Mouse (Mus musculus): ENCODE measurements around the gene Plekhh3. TPM values are rescaled to one million over a fixed set of nuclear protein-coding genes. Genes with fewer than 3 reads are reported as not detected.
A peak's percentile ranks its signal among the peaks of the same experiment; 100 is the strongest.
"Not testable (repeated sequence)": the region's sequence is repeated elsewhere in the genome, so short reads cannot be mapped to it uniquely, and the experiment has no call there.

Plekhh3 gene
- polyA plus RNA-seq, 2 experiments from 2014 or later: not detected

DNA sequence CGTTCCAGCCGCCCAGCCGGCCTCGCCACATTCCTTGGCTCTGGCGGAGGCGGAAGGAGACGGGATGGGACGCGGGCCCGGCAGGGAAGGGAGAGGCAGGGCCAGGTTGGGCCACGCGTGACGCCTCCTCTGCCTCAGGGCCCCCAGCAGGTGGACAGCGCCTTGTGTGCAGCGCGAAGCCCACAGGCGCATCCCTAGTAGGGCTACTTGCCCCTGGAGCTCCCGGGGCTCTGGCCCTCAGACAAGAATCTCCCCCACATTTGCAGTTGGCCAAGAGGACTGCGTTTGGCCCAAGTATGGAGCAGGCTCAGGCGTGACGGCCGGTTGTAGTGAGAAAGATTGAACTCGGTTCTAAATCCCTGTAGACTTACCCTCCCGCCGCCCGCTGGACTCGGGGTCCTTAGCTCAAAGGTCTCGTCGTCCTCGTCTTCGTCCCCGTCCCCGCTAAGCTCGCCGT lies 769 bp downstream of the Plekhh3 start, which contains the start of gene Cntnap1:
Cntnap1 (plus strand) TSS at position 170 of the 457 bp plus-strand sequence.
- no peak for ATAC-seq

DNA sequence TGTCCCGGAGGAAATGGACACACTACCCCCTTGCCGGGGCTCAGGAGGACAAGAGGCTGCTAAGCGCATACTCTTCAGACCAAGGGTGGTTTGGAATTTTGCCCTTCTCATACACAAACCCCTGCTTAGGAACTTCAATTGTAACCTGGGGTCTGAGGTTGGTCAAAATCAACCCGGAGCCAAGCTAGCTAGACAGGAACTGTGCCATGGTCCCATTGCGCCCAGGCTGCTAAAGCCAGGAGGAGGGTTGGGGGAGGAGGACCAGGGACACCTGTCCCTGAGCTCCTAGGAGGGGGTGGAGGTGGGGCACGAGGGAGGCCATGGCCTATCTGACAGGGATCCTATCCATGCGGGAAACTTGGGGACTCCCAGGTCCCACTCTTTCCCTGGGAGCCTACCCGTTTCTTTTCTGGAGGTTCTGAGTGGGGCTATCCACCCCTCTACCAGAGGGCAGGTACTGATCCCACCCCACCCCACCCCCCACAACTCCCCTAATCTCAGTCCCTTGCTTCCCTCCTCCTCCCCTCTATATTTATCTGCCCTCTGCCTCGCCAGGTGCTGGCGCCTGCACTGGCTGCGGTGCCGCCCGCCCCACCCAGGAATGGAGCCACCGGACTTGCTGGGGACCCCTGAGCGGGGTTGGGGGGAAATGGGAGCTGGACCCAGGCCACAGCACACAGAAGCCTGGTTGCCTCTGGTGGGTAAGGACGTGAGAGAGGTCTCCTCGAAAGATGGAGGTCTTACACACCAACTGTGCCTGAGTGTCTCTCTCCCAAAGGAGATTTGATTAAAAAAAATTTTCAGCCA lies 1.6 kb downstream of the Plekhh3 start:
- no peak for ATAC-seq

DNA sequence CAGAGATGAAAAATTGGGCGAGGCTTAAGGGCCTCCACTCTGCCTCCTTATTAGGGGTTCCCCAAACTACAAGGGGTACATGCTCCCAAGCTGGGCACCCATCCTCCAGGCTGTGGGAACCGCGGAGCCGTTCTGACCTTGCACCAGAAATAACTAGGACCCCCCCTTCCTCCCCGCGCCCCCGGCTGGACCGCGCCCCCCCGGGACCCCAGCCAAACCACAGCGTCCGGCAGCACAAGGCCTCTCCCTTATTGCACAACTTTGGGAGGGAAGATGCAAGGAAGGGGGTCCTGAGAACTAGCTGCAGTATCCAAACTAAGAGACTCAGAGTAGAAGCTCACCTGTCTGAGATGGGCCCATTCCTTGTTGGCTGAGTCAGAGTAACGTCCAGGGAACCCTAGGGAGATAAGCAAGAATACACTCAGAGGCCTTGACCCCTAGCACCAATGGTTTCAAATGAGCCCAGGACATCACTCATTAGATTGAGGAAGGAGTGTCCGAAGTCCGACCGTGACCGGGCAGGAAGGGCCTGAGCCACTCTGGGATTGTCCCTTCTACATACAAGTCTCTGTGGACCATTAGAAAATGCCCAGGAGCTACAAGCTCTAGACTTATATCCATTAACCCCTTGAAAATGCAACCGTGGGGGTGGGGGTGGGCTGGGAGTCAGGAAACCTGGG lies 2.7 kb downstream of the Plekhh3 start:
- ATAC-seq: no peak

DNA sequence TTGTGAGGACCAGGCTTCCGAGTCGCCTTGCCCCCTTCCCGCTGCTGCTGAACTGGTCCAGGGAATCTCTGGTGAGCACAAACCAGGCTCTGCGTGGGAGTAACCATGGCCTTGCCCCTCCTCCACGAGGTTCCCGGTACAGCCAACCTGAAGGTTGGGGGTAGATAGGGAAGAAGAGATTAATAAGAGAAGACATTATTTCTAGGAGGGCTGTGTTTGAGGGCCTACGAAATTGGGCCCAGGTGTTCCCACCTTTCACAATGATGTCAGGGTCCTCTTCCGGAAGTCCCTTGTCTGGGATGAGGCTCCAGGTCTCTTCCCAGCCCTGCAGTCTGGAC lies 3.2 kb downstream of the Plekhh3 start:
- ATAC-seq: no peak

DNA sequence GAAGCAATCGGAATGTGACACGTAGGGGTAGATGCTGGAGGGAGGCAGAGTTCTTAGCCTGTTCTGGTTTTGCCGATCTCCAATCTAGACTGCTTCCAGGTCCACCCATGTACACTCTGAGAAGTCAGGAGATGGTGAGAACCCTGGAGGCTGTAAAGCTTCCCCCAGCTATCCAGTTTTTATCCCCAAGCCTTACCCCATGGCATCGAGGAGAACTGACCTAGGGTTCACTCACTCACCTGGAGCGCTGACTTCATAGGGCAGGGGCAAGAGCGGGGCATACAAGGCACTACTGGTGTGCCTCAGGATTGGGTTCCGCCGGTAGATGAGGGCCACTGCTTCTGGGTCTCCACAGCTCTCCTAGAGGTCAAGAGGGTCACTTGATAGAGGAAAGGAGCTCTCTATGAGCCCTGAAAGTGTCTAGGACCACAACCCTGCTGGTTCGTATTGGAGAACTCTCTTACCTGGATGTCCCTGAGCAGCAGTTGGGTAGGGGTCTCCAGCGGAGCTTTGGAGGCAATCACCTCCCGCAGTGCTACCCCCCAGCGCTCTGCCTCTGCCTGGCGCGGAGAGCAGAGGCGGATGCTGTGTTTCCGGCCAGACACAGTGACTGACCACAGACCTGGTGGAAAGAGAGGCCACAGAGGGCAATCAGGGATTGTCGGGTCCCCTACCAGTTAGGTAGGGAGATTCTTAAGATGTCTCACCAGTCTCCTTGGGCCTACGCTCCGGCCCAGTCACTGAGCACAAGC lies 3.8 kb downstream of the Plekhh3 start:
- no peak for ATAC-seq

DNA sequence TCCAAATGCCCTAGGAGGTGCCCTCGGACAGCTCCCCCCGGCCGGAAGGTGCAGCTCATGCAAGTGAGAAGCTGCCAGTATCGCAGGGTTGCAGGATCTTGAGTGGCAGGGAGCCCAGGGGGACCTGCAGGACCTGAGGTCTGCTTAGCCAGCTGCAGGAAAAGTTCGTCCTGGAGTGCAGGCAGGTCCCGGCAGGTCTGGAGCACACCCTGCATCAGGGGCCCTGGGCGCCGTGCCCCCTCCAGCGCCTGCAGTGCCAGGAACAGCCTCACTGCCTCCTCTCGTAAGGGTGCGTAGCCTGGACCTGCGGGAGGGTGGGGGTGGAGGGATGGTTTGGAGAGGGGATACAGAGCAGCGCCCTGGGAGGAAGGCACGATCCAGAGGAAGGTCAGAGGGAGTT lies 4.8 kb downstream of the Plekhh3 start:
- no peak for ATAC-seq

DNA sequence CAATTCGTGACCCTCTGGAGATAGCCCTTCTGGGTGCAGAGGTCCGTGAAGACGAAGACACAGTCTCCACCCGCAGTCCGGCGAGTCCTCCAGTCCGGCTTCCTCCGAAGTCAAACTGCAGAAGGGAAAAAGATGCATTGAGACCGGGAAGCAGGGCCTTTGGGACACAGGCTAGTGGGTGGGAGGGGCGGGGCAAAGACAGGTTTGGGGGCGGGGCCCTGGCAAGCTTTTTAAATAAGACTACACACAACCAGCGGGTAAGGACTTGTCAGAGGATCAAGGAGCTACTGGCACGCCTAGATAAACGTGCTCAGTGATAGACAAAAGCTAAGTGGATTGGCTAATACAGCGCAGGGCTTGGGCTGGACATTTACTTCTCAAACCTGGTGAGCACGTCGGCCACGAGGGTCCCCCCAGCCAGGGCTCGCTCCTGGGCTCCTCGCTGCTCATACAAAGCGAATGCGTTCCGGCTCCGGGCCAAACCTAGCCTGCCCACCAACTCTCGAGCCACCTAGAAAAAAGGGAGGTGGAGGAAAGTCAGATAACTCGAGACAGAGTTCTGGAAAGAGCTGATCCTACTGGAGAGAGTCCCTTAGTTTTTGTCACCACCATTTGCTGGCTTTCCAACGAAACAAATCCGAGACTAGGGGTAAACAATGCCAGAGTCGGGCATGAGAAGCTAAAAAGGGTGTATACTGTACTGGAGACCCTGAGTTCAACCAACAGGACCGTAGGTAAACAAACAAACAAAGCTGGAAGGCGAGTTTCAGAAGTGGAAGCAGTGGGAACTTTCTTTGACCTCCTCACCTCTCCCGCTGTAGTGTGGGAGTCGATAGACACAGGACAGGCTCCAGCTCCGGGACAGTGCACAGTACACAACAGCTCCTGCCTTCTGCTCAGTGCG lies 6.2 kb downstream of the Plekhh3 start:
- ATAC-seq: no peak

DNA sequence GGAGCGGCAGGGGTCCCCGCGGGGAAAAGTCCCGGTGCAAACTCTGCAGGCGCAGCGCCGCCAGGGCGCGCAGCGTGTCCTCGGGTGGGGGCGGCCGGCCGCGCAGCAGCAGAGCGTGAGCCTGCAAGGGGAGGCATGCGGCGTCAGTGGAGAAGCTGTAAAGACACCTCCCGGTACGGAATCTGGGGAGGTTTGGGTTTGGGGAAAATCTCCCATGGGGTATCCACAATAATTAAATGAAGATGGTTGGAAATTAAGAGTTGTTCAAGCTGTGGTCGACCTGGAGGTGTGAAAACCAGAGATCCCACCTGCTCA lies 6.8 kb downstream of the Plekhh3 start:
- no peak for ATAC-seq

DNA sequence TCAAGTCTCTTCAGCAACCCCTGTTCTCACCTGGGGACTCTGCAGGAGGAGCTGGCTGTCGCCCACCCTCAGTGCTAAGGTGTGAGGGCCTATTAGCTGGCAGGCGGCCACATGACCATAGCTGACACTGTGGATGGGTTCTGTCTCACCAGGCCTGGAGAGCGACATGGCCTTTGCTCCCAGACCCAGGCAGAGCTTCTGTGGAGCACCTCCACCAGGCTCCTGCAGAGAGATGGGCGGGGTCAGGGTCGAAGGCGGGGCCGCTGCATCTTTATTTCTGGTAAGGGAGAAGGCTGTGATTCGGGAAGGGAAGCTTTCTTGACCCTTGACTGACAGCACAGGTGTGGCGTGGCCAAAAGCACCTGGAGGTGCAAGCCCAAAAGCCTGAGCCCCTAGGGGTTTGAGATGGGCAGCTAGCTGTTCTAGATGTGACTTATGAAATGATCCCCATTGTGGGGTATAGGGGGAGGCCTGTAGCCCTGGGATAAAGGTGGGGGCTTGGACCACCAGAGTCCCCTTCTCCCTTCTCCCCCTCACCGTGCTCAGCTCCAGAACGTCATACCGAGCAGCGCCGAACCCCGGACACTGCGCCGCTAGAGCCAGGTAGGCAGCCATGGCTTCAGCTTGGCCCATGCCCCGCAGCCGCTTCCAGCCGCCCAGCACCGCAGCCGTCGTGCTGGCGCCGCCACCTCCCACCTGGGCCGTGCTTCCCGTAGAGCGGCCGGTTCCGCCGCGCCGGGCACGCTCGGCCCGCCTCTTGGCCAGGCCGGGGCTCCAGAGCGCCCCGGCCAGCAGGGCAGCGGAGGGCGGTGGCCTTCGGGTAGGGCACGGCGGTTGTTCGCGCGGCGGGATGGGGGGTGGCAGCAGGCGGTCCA lies 7.4 kb downstream of the Plekhh3 start:
- no peak for ATAC-seq

DNA sequence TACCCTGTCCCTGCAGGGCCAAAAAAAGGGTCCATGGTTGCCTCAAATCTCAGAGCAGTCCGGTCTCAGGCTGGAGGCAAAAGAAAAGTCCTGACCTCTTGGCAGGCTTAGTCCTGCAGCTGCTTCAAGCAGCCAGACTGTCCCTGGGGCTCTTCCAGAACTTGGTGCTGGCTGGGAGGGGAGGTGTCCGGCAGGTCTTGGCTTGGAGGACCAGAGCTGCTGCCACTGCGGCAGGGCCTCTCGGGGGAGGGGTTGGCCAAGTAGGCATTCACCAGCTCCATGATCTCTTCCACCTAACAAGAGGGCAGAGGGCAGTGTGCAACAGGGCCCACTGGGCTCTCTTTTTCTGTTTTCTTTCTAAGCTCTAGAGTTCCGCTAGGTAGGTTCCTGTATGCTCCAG lies 8.4 kb downstream of the Plekhh3 start:
- no peak for ATAC-seq

DNA sequence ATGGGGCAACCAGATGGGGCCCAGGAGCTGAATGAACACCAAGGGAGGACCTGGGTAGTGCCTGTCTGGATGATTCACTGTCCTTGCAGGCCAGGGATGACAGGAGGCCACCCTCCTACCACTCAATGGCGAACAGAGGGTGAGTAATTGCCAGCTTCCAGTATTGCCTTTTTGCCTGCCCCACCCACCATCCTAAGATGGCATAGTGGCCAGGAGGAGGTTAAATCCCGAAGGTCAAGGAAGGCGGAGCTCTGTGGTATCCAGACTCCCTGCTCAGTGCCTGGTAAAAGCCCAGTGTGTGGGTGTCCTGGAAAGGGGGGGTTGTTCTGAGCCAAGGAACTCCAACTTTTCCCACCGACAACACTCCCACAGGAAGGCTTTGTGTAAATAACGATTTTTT lies 8.8 kb downstream of the Plekhh3 start:
- no peak for ATAC-seq

DNA sequence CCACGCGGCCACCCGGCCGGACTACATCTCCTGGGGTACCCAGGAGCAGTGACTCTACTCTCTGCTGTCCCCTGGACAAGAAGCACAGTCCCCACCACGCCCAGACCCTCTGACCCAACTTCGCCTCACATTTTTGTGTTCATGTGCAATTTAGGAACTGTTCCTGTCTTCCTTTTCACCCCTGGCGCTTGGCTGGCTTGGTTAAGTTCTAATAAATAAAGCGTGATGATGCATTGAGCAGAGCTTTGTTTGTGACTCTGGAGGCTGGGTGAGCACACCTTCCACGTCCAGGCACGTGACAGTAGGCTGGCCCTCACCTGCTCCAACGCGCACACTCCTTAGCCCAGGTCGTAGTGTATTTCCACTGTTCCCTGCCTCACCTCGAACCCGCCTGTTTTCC lies 9.6 kb downstream of the Plekhh3 start:
- ATAC-seq: no peak

DNA sequence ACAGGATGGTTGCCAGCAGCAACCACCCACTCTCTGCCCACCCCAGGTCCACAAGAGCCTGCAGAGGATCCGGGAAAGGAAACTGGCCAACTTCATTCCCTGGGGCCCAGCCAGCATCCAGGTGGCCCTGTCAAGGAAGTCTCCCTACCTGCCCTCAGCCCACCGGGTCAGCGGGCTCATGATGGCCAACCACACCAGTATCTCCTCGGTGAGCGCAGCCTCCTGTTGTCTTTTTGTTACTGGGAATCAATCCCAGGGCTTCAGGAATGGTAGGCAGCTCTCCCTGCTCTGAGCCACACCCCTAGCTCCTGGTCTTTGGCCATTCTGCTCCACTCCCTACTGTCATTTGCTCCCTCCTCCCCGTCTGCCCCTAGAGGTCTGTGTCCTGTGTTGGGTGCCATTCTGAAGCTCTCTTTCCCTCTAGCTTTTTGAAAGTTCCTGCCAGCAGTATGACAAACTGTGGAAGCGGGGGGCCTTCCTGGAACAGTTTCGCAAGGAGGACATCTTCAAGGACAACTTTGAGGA lies 10.1 kb downstream of the Plekhh3 start:
- not testable (repeated sequence) for ATAC-seq

DNA sequence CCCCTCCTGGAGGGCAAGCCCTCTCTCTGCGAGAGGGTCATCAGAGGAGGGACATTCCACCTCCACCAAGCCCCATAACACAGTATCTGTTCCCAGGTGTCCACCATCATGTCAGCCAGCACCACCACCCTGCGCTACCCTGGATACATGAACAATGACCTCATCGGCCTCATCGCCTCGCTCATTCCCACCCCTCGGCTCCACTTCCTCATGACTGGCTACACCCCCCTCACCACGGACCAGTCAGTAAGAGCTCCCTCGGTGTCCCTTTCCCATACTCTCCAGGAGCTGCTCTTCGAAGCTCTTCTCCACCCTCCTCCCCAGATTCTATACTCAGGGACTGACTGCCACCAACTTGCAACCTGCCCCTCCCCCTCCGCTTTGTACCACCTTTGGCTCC lies 11.0 kb downstream of the Plekhh3 start:
- ATAC-seq: not testable (repeated sequence)

DNA sequence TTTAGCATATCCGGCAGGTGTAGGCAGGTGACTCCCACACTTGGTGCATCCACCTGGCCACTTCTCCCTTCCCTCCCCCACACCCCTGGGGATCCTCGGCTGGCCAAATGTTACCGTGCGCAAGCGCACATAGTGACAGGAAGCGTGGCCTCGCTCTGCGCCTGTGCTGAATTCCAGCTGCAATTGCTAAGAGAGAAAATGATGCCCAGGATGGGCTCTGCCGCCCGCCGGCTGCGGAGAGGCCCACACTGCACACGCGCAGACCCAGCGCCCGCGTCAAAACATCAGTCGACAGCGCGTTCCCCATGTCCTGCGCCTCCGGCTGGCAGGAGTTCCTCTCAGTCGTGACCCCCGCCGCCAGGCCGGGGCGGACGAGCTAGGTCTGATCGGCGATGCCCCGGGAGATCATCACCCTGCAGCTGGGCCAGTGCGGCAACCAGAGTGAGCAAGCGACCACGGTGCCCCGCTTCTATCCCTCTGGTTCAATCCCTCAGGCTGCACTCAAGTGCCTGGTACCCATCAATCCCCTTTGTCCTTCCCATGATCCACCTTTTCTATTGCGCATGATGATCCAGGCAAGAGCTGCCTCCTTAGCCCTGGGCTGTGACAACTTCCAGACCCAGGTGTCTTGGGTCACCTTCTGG lies 15.3 kb downstream of the Plekhh3 start, which contains the start of gene Tubg2:
Tubg2 (plus strand) TSS at position 180 of the 644 bp plus-strand sequence.
- ATAC-seq: peak; percentile 36

DNA sequence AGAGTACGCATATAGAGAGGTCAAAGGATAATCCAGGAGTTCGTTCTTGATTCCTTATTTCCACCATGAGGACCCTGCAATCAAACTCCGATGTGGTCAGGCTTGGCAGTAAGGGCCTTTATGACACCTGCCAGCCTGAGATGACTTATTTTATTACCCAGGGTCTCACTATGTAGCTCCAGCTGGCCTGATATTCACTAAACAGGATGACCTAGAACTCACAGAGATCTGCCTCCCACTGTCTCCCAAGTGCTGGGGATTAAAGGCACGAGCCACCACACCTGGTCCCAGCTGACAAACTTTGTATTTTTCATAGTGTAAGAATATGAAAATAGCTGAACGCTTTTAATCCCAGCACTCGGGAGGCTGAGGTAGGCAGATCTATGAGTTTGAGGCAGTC lies 16.0 kb downstream of the Plekhh3 start:
- ATAC-seq: no peak

DNA sequence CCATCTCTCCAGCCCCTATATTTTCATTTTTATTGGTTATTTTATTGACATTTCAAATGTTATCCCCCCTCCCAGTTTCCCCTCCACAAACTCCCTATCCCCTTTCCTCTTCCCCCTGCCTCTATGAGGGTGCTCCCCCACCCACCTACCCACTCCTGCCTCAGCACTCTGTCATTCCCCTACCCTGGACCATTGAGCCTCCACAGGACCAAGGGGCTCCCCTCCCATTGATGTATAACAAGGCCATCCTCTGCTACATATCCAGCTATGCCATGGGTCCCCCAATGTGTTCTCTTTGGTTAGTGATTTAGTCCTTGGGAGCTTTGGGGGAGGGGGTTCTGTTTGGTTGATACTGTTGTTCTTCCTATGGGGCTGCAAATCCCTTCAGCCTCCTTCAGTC lies 16.5 kb downstream of the Plekhh3 start:
- no peak for ATAC-seq

DNA sequence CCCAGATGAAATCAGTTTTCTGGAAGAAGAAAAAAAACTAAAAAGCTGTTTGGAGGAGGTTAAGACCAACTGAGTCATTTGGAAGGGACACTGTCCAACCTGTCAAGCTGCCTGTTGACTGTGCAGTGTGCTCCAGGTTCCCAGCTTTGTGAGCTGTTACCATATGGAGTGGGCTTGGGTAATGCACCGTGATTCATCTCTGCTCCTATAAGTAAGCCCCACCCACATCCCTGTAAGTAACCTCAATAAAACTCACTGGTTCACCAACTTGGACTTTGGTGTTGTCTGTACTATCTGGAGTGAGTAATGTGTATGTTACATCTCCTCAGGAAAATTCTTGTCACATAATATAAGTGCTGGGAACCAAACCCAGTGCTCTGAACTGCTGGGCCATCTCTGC lies 18.3 kb downstream of the Plekhh3 start:
- ATAC-seq: no peak

DNA sequence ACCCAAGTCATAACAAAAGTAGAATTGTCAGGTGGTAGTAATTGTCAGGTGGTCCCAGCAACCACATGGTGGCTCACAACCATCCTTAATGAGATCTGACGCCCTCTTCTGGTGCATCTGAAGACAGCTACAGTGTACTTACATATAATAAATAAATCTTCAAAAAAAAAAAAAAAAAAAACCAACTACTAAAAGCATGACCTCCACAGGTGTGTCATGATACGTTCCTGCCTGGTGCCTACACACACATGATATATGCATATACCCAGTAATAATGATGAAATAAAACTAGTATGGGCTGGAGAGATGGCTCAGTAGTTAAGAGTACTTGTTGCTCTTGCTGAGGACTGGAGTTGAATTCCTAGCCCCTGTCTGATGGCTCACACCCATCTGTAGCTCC lies 20.1 kb downstream of the Plekhh3 start:
- ATAC-seq: no peak
